Mouse (Mus musculus) stomach, postnatal 0 days (tissue): Measurements from ENCODE around the gene Zfp335. TPM values are rescaled to one million over a fixed set of nuclear protein-coding genes. Genes with fewer than 3 reads are reported as not detected.

Experiments used
- ATAC-seq: fragments of 200-750 bp; cut with Nextera tagmentation; 2 replicates; pipeline ENCODE4 v1.8.0; 2017; ENCODE audit not compliant: low FRiP score, low TSS enrichment
- DNase-seq: peaks from one replicate; pipeline ENCODE4 v3.0.0-alpha.2; 2016; ENCODE audit warnings: low spot score
- H3K27ac ChIP-seq: fragments of 300-500 bp; sonication (generic); replicated peaks from 2 replicates; pipeline ENCODE4 v1.5.1; 2014; ENCODE audit warnings: mild to moderate bottlenecking, control low read depth
- H3K27me3 ChIP-seq: fragments of 300-500 bp; sonication (generic); 2 replicates; pipeline ENCODE4 v1.6.1; 2014; ENCODE audit warnings: low read length; ENCODE audit not compliant: control insufficient read depth, insufficient read depth
- H3K36me3 ChIP-seq: fragments of 300-500 bp; sonication (generic); 2 replicates; pipeline ENCODE4 v1.6.1; 2014; ENCODE audit warnings: low read length, mixed read lengths; ENCODE audit not compliant: control insufficient read depth, insufficient read depth
- H3K4me1 ChIP-seq: fragments of 300-500 bp; sonication (generic); replicated peaks from 2 replicates; pipeline ENCODE4 v1.6.1; 2014; ENCODE audit warnings: antibody characterized with exemption; ENCODE audit not compliant: control insufficient read depth, insufficient read depth
- H3K4me2 ChIP-seq: fragments of 300-500 bp; sonication (generic); replicated peaks from 2 replicates; pipeline ENCODE4 v1.6.1; 2014; ENCODE audit warnings: low read depth, mild to moderate bottlenecking, control low read depth, moderate library complexity
- H3K4me3 ChIP-seq: fragments of 300-500 bp; sonication (generic); 2 replicates; pipeline ENCODE4 v1.5.1; 2014; ENCODE audit warnings: low read depth, low read length, control low read depth
- H3K9ac ChIP-seq: fragments of 300-500 bp; sonication (generic); 2 replicates; pipeline ENCODE4 v1.6.1; 2014; ENCODE audit warnings: mild to moderate bottlenecking, low read length, control low read depth, mixed read lengths
- H3K9me3 ChIP-seq: fragments of 300-500 bp; sonication (generic); 2 replicates; pipeline ENCODE4 v1.6.1; 2016; ENCODE audit warnings: low read length; ENCODE audit not compliant: control insufficient read depth
- CTCF ChIP-seq: IDR thresholded peaks from 2 replicates; pipeline ENCODE4 v1.5.1; 2016; ENCODE audit warnings: antibody characterized with exemption, low read depth, mild to moderate bottlenecking, moderate library complexity
- EP300 ChIP-seq: optimal IDR thresholded peaks from 2 replicates; pipeline ENCODE3; 2016; ENCODE audit warnings: antibody characterized with exemption
- WGBS: fragments of 180-500 bp; shearing (Covaris S2); extraction: QIAGEN DNeasy Blood & Tissue Kit; methylation state at CpG from one replicate; pipeline ENCODE4 v1.1.7; 2014; 5-methylcytosine and 5-hydroxymethylcytosine counted together
- polyA plus RNA-seq: library from polyadenylated mRNA; unstranded; fragments of >200 nt; fragmentation: Nextera tagmentation; extraction: Ambion mirVana; gene quantifications from 2 replicates; pipeline ENCODE4 v1.2.1, GENCODE M21; 2015

Gene Zfp335
- 3.7 and 4.3 TPM in 2 replicates for polyA plus RNA-seq

GRCm38 (mm10) chr2:164911086-164912048 lies at the start of gene Zfp335:
Gene Zfp335 (minus strand): TSS chr2:164911757.
- peak; percentile 72 for TF ChIP-seq CTCF
- TF ChIP-seq EP300 = no peak
- Histone ChIP-seq H3K4me2 (peak within 1 kb of the TSS; percentile 84), H3K27me3 (no peaks in the 10 kb centered on the region), H3K36me3 (peaks cover 17% of the 10 kb centered on the region), H3K9ac (peak within 1 kb of the TSS; percentile 96), H3K27ac (peak within 1 kb of the TSS; percentile 99), H3K9me3 (no peaks in the 10 kb centered on the region), H3K4me3 (peak within 1 kb of the TSS; percentile 80), H3K4me1 (no peaks in the 10 kb centered on the region)
- ATAC-seq (peak; percentile 87), DNase-seq (peak; percentile 92)
- under 1% methylated on average over 68 of the region's 91 CpGs for WGBS

GRCm38 (mm10) chr2:164960716-164961441 lies 49.3 kb upstream of the Zfp335 start, which contains the start of gene Slc12a5:
Gene Slc12a5 (plus strand): TSS chr2:164960802.
- H3K4me1 ChIP-seq = no peaks in the 10 kb centered on the region; the same call in 1 of the 2 replicates
- H3K9ac ChIP-seq = peak within 1 kb of the TSS; percentile 35; the same call in 1 of the 2 replicates
- H3K36me3 ChIP-seq = no peaks in the 10 kb centered on the region
- H3K4me2 ChIP-seq = peak within 1 kb of the TSS; percentile 72
- peak within 1 kb of the TSS; percentile 52 for H3K4me3 ChIP-seq
- WGBS = 2% methylated on average over 45 of the region's 54 CpGs
- ATAC-seq = peak; percentile 46; the same call in 1 of the 2 replicates
- DNase-seq = peak; percentile 70
- H3K27ac ChIP-seq = no peak within 1 kb of the TSS
- no peak for TF ChIP-seq CTCF
- TF ChIP-seq EP300 = no peak
- H3K27me3 ChIP-seq = no peaks in the 10 kb centered on the region
- no peaks in the 10 kb centered on the region for H3K9me3 ChIP-seq

- 59% methylated on average over 9 of the region's 9 CpGs for WGBS
- Histone ChIP-seq H3K4me2 (no peak overlapping the region), H3K27ac (no peak overlapping the region), H3K9me3 (no peaks in the 10 kb centered on the region), H3K27me3 (no peaks in the 10 kb centered on the region), H3K4me3 (no peak overlapping the region), H3K4me1 (no peaks in the 10 kb centered on the region; the same call in 1 of the 2 replicates), H3K9ac (no peak overlapping the region), H3K36me3 (no peaks in the 10 kb centered on the region)
- TF ChIP-seq EP300 (no peak), CTCF (peak; percentile 35; the same call in 1 of the 2 replicates)
- ATAC-seq (no peak), DNase-seq (no peak)
These were observed 46.2 kb upstream of the Zfp335 start for GRCm38 (mm10) chr2:164957548-164958315.

- H3K9ac ChIP-seq = no peak overlapping the region
- no peak overlapping the region for H3K4me2 ChIP-seq
- H3K4me3 ChIP-seq = no peak overlapping the region
- DNase-seq (no peak), ATAC-seq (no peak)
- H3K27ac ChIP-seq = no peak overlapping the region
- 31% methylated on average over 5 of the region's 5 CpGs for WGBS
- no peak for TF ChIP-seq CTCF
- TF ChIP-seq EP300 = no peak
- H3K4me1 ChIP-seq = no peaks in the 10 kb centered on the region; the same call in 1 of the 2 replicates
- peaks cover under 1% of the 10 kb centered on the region; the same call in 1 of the 2 replicates for H3K27me3 ChIP-seq
- H3K36me3 ChIP-seq = no peaks in the 10 kb centered on the region
- no peaks in the 10 kb centered on the region for H3K9me3 ChIP-seq
These were observed 44.6 kb upstream of the Zfp335 start for GRCm38 (mm10) chr2:164956195-164956594.

GRCm38 (mm10) chr2:164955725-164956124 lies 44.2 kb upstream of the Zfp335 start:
- Histone ChIP-seq H3K36me3 (no peaks in the 10 kb centered on the region), H3K4me1 (no peaks in the 10 kb centered on the region; the same call in 1 of the 2 replicates), H3K4me2 (no peak overlapping the region), H3K27ac (no peak overlapping the region), H3K27me3 (peaks cover 2% of the 10 kb centered on the region; the same call in 1 of the 2 replicates), H3K9ac (no peak overlapping the region), H3K4me3 (no peak overlapping the region), H3K9me3 (no peaks in the 10 kb centered on the region)
- TF ChIP-seq CTCF (peak; percentile 8; the same call in 1 of the 2 replicates), EP300 (no peak)
- 56% methylated on average over 4 of the region's 4 CpGs for WGBS
- DNase-seq (no peak), ATAC-seq (no peak)
